Mouse (Mus musculus): ENCODE data around the gene Bard1. TPM values are rescaled to one million over a fixed set of nuclear protein-coding genes. Genes with fewer than 3 reads are reported as not detected.
A peak's percentile ranks its signal among the peaks of the same experiment; 100 is the strongest.

The Bard1 gene
- total and polyA plus RNA-seq, 3 experiments: 8.1 to 10.9 TPM; not detected in 1

GRCm38 (mm10) chr1:71106127-71106526, 3.2 kb upstream of the Bard1 start (continued):
- TF ChIP-seq E2F4 (IDR thresholded peaks at IDR 0.05; ENCODE audit: borderline replicate concordance, low read depth, low read length): no peak

- peaks cover 4 to 17% of the 10 kb centered on the region in 2 experiments; a peak in 3 of 4 replicates for H3K4me1 ChIP-seq (ENCODE audit: control insufficient read depth in 1 of 2, insufficient read depth in 2 of 2, low read length in 2 of 2)
- H3K4me3 ChIP-seq (ENCODE audit: control insufficient read depth in 1 of 2, insufficient read depth in 1 of 2, low read depth in 2 of 2, low read length in 2 of 2): peak overlapping the region; percentile 60 to 73
- peak; percentile 81 for DNase-seq (ENCODE audit: low read depth, low spot score)
- H3K27ac ChIP-seq (ENCODE audit: control insufficient read depth, low read depth, low read length): peak overlapping the region; percentile 91
- H3K9me3 ChIP-seq (replicated peaks; ENCODE audit: insufficient read depth, low read length): no peaks in the 10 kb centered on the region
- no peaks in the 10 kb centered on the region for H3K27me3 ChIP-seq (ENCODE audit: control insufficient read depth in 1 of 2, insufficient read depth in 2 of 2, low read length in 2 of 2)
- H3K79me2 ChIP-seq (ENCODE audit: control insufficient read depth, insufficient read depth, low read length, poor library complexity): peaks cover 14% of the 10 kb centered on the region
- peaks cover 0 to 13% of the 10 kb centered on the region in 2 experiments; a peak in 2 of 4 replicates for H3K36me3 ChIP-seq (ENCODE audit: control insufficient read depth in 1 of 2, insufficient read depth in 2 of 2, low read length in 2 of 2)
- peak overlapping the region; percentile 62 for H3K9ac ChIP-seq (ENCODE audit: control insufficient read depth, low read depth, low read length, poor library complexity, severe bottlenecking)
- no peak for TF ChIP-seq GABPA (IDR thresholded peaks at IDR 0.05; ENCODE audit: low read depth, low read length)
- TF ChIP-seq SIN3A (IDR thresholded peaks at IDR 0.05; ENCODE audit: low read length): peak; percentile 34; the same call in 1 of the 2 replicates
- TF ChIP-seq GATA1 (IDR thresholded peaks at IDR 0.05; ENCODE audit: low read depth, low read length): peak; percentile 86
- TF ChIP-seq ETS1 (IDR thresholded peaks at IDR 0.05; ENCODE audit: low read depth, low read length): peak; percentile 85
- no peak for TF ChIP-seq MAX (IDR thresholded peaks at IDR 0.05; ENCODE audit: low read length)
- TF ChIP-seq KAT2A (conservative IDR thresholded peaks at IDR 0.05; ENCODE audit: low read depth, low read length): no peak
- TF ChIP-seq RCOR1 (IDR thresholded peaks at IDR 0.05; ENCODE audit: low read depth, low read length): peak; percentile 75; the same call in 1 of the 2 replicates
- no peak for TF ChIP-seq POLR2AphosphoS5 (IDR thresholded peaks at IDR 0.05; ENCODE audit: borderline replicate concordance, low read depth, low read length)
- TF ChIP-seq EP300 (IDR thresholded peaks at IDR 0.05; ENCODE audit: low read depth in 1 of 2, low read length in 2 of 2): peak; percentile 73 to 75
- TF ChIP-seq POLR2AphosphoS2 (IDR thresholded peaks at IDR 0.05; ENCODE audit: low read length): peak; percentile 30; the same call in 1 of the 2 replicates
- no peak for TF ChIP-seq E2F4 (IDR thresholded peaks at IDR 0.05; ENCODE audit: borderline replicate concordance, low read depth, low read length)
- peak; percentile 88 for TF ChIP-seq TBP (IDR thresholded peaks at IDR 0.05; ENCODE audit: low read depth, low read length)
- TF ChIP-seq TCF12 (IDR thresholded peaks at IDR 0.05; ENCODE audit: low read depth, low read length): peak; percentile 54
- peak; percentile 51; the same call in 1 of the 2 replicates for TF ChIP-seq BHLHE40 (IDR thresholded peaks at IDR 0.05; ENCODE audit: borderline replicate concordance, low read depth, low read length)
- no peak for TF ChIP-seq ZNF384 (IDR thresholded peaks at IDR 0.05; ENCODE audit: low read depth, low read length)
- TF ChIP-seq TAL1 (IDR thresholded peaks at IDR 0.05; ENCODE audit: low read length): peak; percentile 23; the same call in 1 of the 2 replicates
- no peak for TF ChIP-seq UBTF (IDR thresholded peaks at IDR 0.05; ENCODE audit: borderline replicate concordance, insufficient read depth, low read depth, low read length)
- no peak for TF ChIP-seq NRF1 (IDR thresholded peaks at IDR 0.05; ENCODE audit: insufficient read depth, low read depth, low read length, poor library complexity, severe bottlenecking)
- peak in 1 of 2 experiments; percentile 73; a peak in 2 of 4 replicates for TF ChIP-seq POLR2A (IDR thresholded peaks at IDR 0.05; ENCODE audit: control insufficient read depth in 1 of 2, insufficient read depth in 1 of 2, low read depth in 1 of 2, low read length in 2 of 2, poor library complexity in 1 of 2)
Measured at GRCm38 (mm10) chr1:71105724-71106123, 2.8 kb upstream of the Bard1 start.

Measured in MEL (cell line).